Mouse (Mus musculus) embryo, embryonic 9.5 days (tissue): Measurements from ENCODE around the gene Abca1.
A peak's percentile ranks its signal among the peaks of the same experiment; 100 is the strongest.

Source experiments
- DNase-seq: peaks from one replicate; pipeline ENCODE4 v3.0.0-alpha.2; 2017; ENCODE audit errors: extremely low spot score

Abca1 gene

GRCm38 (mm10) chr4:53159767-53160166 is at the start of gene Abca1:
Gene Abca1, minus strand, starts transcription at chr4:53159895.
- DNase-seq: peak; percentile 91

- no peak for DNase-seq
These were observed 44.8 kb upstream of the Abca1 start for GRCm38 (mm10) chr4:53204482-53204881.

- no peak for DNase-seq
These were observed 44.1 kb upstream of the Abca1 start for GRCm38 (mm10) chr4:53203595-53204400.

GRCm38 (mm10) chr4:53200276-53200675 is 40.6 kb upstream of the Abca1 start:
- DNase-seq: no peak

- DNase-seq: no peak
These were observed 38.1 kb upstream of the Abca1 start for GRCm38 (mm10) chr4:53197842-53198241.

GRCm38 (mm10) chr4:53196058-53196771 is 36.5 kb upstream of the Abca1 start:
- DNase-seq: peak; percentile 85

GRCm38 (mm10) chr4:53187071-53187470 is 27.4 kb upstream of the Abca1 start:
- DNase-seq: peak; percentile 18

- no peak for DNase-seq
These were observed 26.9 kb upstream of the Abca1 start for GRCm38 (mm10) chr4:53186573-53186972.

- DNase-seq: no peak
These were observed 26.4 kb upstream of the Abca1 start for GRCm38 (mm10) chr4:53186141-53186540.

GRCm38 (mm10) chr4:53181479-53181878 is 21.8 kb upstream of the Abca1 start:
- no peak for DNase-seq

GRCm38 (mm10) chr4:53179308-53179820 is 19.7 kb upstream of the Abca1 start:
- no peak for DNase-seq

GRCm38 (mm10) chr4:53178489-53178888 is 18.8 kb upstream of the Abca1 start:
- no peak for DNase-seq

- no peak for DNase-seq
These were observed 18.0 kb upstream of the Abca1 start for GRCm38 (mm10) chr4:53177696-53178095.

GRCm38 (mm10) chr4:53174906-53175305 is 15.2 kb upstream of the Abca1 start:
- no peak for DNase-seq

GRCm38 (mm10) chr4:53170403-53170802 is 10.7 kb upstream of the Abca1 start:
- DNase-seq: no peak

- DNase-seq: no peak
These were observed 5.5 kb upstream of the Abca1 start for GRCm38 (mm10) chr4:53165231-53165630.

GRCm38 (mm10) chr4:53159176-53159575 is 519 bp downstream of the Abca1 start:
- peak; percentile 65 for DNase-seq

- DNase-seq: peak; percentile 83
These were observed 1.1 kb downstream of the Abca1 start for GRCm38 (mm10) chr4:53158634-53159033.

- no peak for DNase-seq
These were observed 4.2 kb downstream of the Abca1 start for GRCm38 (mm10) chr4:53155471-53155870.

GRCm38 (mm10) chr4:53153711-53154110 is 6.0 kb downstream of the Abca1 start:
- no peak for DNase-seq

GRCm38 (mm10) chr4:53153061-53153460 is 6.6 kb downstream of the Abca1 start:
- DNase-seq: no peak

GRCm38 (mm10) chr4:53152655-53153054 is 7.0 kb downstream of the Abca1 start:
- DNase-seq: no peak

GRCm38 (mm10) chr4:53150516-53150915 is 9.2 kb downstream of the Abca1 start:
- no peak for DNase-seq
